Mouse (Mus musculus) heart, postnatal 10 days (tissue): ENCODE measurements at regions not wholly inside any gene's neighbourhood (a gene's known extent, or its start where the extent isn't known, plus 50 kb on each side); places are given as distances from the start of the nearest gene placed in this dataset.

Experiments
- DNase-seq, 2 experiments: peaks; one replicate each; pipeline ENCODE4 v3.0.0; 2021
- intact Hi-C: fragments of 180-260 bp; cut with DNase I; formaldehyde crosslinking; loops from one replicate; pipeline ENCODE4 v1.15.1; 2025

DNA sequence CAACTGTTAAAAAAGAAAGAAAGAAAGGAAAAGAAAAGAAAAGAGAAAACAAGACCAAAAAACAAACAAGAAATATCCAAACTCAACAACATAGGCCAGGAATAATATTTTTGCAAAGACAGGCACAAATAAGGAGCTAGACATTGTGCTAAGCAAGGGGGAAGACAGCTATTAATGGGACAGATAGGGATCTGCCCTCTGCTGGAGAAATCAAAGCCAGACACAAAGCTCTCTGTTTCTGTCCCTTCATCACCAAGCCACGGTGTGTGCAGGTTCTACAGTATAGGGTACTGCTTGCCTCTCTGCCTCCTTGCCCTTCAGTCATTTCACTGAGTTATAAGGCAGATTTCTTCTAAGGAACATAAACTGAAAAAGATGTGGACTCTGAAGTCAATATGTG lies 57.8 kb upstream of the Chchd3 start:
- intact Hi-C loops, result no loop called here
- DNase-seq, result no peak

DNA sequence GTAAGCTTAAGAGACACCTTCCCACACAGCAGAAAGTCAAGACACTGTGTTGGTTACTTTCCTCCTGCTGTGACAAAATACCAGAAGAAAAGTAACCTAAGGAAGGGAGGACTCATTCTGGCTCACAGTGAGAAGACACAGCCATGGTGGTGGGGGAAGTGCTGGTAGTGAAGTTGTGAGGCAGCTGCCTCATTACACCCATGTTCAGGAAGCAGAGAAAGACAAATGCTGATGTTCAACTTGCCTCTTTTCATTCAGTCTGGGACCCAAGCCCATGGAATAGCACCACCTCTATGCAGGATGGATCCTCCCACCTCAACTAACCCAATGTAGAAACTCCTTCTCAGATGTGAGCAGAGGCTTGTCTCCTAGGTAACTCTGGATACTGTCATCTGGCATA lies 60.5 kb upstream of the Chchd3 start:
- DNase-seq, result no peak
- intact Hi-C loops, result no loop called here

DNA sequence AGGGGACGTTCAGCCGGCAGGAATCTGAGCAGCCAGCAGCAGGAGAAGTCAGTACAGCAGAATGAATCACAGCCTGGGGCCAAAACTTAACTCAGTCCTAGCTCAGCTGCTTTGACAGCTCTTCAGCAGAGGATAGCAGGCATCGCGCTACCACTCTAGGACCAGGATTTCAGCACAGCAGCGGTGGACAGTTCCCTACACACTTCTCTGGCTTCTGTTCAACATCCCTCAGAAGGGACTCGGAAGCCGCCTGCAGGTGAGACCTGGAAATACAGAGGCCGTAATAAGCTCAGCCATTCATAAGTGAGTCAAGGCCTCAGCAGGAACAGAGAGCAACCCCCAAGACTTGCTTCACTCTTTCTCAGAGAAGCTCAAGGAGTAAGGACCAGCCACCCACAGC lies 66.5 kb upstream of the Chchd3 start:
- intact Hi-C loops, result loop anchor here (5.0 kb wide), 1 partner anchor 1189 kb away; no protein-coding TSS in a partner anchor
- DNase-seq, result peak; percentile 84 to 90

DNA sequence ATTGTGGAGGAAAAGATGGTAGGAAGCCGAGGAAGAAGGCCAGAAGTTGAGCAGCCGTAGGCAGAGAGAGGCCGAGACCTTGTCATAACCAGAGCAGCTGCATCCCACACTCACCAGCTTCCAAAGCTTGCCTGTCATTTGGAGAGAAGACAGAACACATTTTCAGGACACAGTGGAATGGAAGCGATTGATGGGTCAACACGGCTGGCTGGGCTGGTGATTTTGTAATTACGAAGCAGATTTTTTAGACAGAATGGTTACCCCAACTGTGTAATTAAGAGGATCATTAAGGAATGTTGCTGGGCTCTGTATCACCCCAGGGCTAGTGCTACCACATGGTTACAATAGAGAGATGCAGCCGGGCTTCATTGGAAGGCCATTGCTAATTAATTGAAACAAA lies 76.8 kb upstream of the Chchd3 start:
- DNase-seq, result no peak
- intact Hi-C loops, result no loop called here

DNA sequence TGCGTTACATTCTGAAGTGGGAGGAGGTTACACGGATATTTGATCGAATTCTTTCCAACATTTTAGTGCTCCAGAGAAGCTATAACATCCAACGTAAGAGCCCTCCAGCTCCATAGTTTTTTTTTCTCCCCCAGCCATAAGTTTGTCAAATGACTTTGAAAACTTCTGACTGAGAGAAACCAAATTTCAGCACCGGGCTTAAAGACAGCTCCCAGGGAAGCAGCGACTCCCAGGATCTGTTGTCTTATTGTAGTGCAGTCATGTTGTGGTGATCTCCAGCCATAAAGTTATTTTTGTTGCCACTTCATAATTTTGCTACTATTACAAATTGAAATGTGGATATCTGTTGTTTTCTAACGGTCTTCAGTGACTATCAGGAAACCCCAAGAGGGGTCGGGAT lies 77.8 kb upstream of the Chchd3 start:
- intact Hi-C loops, result no loop called here
- DNase-seq, result peak; percentile 36 to 41

DNA sequence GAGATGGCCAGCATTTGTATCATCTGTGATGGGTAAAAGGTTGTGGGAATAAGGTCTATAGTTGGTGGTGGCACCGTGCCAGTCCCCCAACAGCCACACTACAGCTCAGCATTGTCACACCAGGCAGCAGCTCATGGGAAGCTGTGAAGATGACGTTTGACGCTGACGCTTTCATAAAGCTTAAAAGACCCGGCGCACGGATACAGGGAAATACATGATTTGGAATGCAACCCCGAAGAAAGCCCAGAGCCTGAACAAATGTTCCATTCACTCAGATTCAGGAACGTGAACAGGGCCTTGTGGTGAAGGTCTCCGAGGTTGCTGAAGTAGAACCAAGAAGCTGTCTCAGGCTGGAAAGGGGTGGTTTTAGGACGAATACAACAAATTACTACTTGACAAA lies 82.4 kb upstream of the Exoc4 start:
- DNase-seq, result no peak
- intact Hi-C loops, result no loop called here

DNA sequence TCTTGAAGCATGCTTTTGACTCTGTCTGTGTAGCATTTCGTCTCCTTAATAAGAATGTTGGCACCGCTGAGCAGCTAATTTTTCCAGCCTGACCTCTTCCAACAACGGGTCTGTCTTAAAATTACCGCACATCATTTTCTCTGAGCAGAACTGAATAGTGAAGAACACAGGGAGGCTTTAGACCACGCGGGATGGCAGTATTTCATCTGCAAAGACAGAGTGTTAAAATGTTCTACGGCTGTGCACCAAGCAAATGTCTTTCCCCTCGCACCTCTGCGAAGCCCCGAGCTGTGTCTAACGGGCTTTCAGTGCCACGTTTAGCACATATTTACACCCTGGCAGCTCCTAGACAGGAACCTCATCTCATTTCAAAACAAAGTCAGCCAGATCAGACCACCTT lies 75.3 kb upstream of the Exoc4 start:
- intact Hi-C loops, result no loop called here
- no peak for DNase-seq

DNA sequence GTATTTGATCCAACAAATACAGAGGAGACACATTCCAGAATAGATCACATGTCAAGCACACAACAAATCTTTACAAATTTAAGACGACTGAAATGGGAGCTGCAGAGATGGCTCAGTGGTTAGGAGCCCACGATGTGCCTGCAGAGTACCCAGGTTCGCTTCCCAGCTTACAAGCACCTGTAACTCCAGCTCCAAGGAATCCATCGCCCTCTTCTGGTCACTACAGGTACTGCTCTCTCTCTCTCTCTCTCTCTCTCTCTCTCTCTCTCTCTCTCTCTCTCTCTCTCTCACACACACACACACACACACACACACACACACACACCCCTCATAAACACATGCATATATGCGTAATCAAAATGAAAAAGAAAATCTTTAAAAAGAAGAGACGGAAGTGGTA lies 74.3 kb upstream of the Exoc4 start:
- DNase-seq, result peak in 1 of 2 experiments; percentile 2
- intact Hi-C loops, result no loop called here

DNA sequence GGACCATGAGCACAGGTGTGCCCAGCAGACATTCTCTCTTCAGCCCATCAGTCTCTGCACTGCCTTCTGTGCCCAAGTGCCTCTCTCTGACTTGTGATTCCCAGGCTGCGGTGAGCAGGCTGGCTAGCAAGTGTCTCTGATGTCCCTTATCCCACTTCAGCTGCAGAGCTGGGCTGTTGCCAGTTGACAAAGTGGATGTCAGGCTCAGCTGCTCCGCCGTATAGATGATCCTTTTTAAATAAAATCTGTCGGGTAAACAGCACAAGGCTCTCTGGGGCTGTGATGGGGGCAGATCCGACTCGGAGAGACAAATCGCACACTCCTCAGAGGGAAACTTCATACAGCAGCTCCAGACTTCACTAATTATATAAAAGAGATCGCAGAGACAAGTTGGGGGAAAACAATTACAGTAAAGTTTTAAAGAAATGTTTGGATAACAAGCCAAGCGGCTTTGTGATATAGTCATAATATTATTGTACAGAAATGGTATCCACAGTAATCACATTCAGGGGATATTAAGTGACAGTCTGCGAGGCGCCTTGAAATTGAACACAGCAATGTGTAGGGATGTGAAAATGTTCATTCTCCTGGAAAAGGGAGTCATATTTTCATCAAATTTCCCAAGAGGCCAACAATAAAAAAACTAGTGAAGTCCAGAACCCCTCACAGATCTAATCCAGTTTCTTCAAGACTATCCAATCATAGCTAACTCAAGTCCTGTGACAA lies 59.2 kb upstream of the Exoc4 start:
- intact Hi-C loops, result no loop called here
- peak in 1 of 2 experiments; percentile 1 for DNase-seq

DNA sequence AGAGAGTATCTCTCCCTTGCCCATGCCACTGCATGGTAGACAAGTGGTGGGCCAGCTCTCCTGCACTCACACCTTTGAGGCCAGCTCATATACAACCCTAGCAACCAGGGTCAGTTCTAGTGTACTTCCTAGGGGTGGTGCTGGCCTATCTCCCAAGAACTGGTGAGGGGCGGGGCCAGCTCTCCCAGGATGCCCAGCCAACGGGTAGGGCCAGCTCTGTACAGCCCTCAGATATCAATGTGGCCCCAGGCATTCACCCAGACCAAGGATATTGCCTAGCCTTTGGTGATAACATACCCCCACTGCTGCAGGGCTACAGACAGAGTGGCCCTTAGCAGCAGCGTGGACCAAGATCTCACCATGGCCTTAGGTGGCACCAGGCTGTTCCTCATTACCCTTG lies 55.1 kb upstream of the Exoc4 start:
- DNase-seq, result no peak
- intact Hi-C loops, result no loop called here
